Mouse (Mus musculus) CH12.LX (cell line): ENCODE results near the gene Tsnaxip1. TPM values are rescaled to one million over a fixed set of nuclear protein-coding genes. Genes with fewer than 3 reads are reported as not detected.

Source experiments
- DNase-seq: peaks from one replicate; pipeline ENCODE4 v3.0.0-alpha.2; 2013; ENCODE audit errors: extremely low read depth
- H3K27ac ChIP-seq: 2 replicates; pipeline ENCODE4 v1.5.1; 2012; ENCODE audit warnings: low read depth, mild to moderate bottlenecking, control low read depth, moderate library complexity; ENCODE audit not compliant: insufficient read depth
- H3K27me3 ChIP-seq: replicated peaks from 2 replicates; pipeline ENCODE3; 2012; ENCODE audit warnings: inconsistent platforms
- H3K36me3 ChIP-seq, 2 experiments: replicated peaks in 1 of 2; 2 replicates each; pipeline versions ENCODE3 to v1.6.1; 2012; ENCODE audit warnings: inconsistent platforms in 1 of 2, low read length in 1 of 2, mild to moderate bottlenecking in 1 of 2, mixed read lengths in 1 of 2, moderate library complexity in 1 of 2; ENCODE audit not compliant: control insufficient read depth in 1 of 2, insufficient read depth in 1 of 2
- H3K4me1 ChIP-seq, 2 experiments: 2 replicates each; pipeline ENCODE4 v1.6.1; 2012; ENCODE audit warnings: inconsistent platforms in 1 of 2, moderate library complexity in 1 of 2; ENCODE audit not compliant: insufficient read depth in 2 of 2, control insufficient read depth in 1 of 2
- H3K4me2 ChIP-seq: 2 replicates; pipeline ENCODE4 v1.6.1; 2012; ENCODE audit warnings: low read depth, mild to moderate bottlenecking, control low read depth; ENCODE audit not compliant: poor library complexity, insufficient read depth, severe bottlenecking
- H3K4me3 ChIP-seq, 3 experiments: fragments of 150-350 bp in 1 of 3; sonication (generic) in 1 of 3; replicated peaks in 1 of 3; 2 replicates each; pipeline versions ENCODE3 to v1.5.1; 2011 to 2012; ENCODE audit warnings: low read depth in 2 of 3, low read length in 2 of 3, mild to moderate bottlenecking in 2 of 3, moderate library complexity in 2 of 3, control low read depth in 1 of 3, improper control_type of control experiment in 1 of 3, inconsistent platforms in 1 of 3, mixed read lengths in 1 of 3; ENCODE audit not compliant: poor library complexity in 1 of 3
- H3K79me2 ChIP-seq: replicated peaks from 2 replicates; pipeline ENCODE4 v1.6.1; 2012; ENCODE audit warnings: mild to moderate bottlenecking, moderate library complexity; ENCODE audit not compliant: control insufficient read depth, poor library complexity, insufficient read depth, severe bottlenecking; ENCODE audit errors: extremely low read depth
- H3K9ac ChIP-seq: 2 replicates; pipeline ENCODE4 v1.6.1; 2012; ENCODE audit warnings: low read depth, mild to moderate bottlenecking, control low read depth, moderate library complexity; ENCODE audit not compliant: insufficient read depth
- H3K9me3 ChIP-seq: replicated peaks from 2 replicates; pipeline ENCODE3; 2012; ENCODE audit warnings: low read length, inconsistent platforms, mixed read lengths
- BHLHE40 ChIP-seq: IDR thresholded peaks from 2 replicates; pipeline ENCODE4 v1.6.1; 2011; ENCODE audit warnings: mild to moderate bottlenecking, low read depth, low read length, improper control_type of control experiment
- CHD1 ChIP-seq: IDR thresholded peaks from 2 replicates; pipeline ENCODE4 v1.6.1; 2012; ENCODE audit warnings: low read depth, low read length, improper control_type of control experiment, inconsistent platforms
- CHD2 ChIP-seq: IDR thresholded peaks from 2 replicates; pipeline ENCODE4 v1.6.1; 2011; ENCODE audit warnings: low read length, improper control_type of control experiment
- CTCF ChIP-seq, 2 experiments: IDR thresholded peaks in 1 of 2; conservative IDR thresholded peaks in 1 of 2; 2 replicates each; pipeline ENCODE4 v1.5.1; 2011 to 2012; ENCODE audit warnings: low read depth in 2 of 2, low read length in 2 of 2, improper control_type of control experiment in 1 of 2, inconsistent platforms in 1 of 2, mild to moderate bottlenecking in 1 of 2, moderate library complexity in 1 of 2
- ELF1 ChIP-seq: IDR thresholded peaks from 2 replicates; pipeline ENCODE4 v1.6.1; 2014; ENCODE audit warnings: low read depth, mild to moderate bottlenecking, inconsistent platforms, low read length, improper control_type of control experiment
- ETS1 ChIP-seq: conservative IDR thresholded peaks from 2 replicates; pipeline ENCODE4 v1.6.1; 2012; ENCODE audit warnings: low read depth, mild to moderate bottlenecking, inconsistent platforms, low read length, improper control_type of control experiment, moderate library complexity
- HCFC1 ChIP-seq: IDR thresholded peaks from 2 replicates; pipeline ENCODE4 v1.6.1; 2012; ENCODE audit warnings: low read depth, mild to moderate bottlenecking, inconsistent platforms, low read length, improper control_type of control experiment
- IRF4 ChIP-seq: IDR thresholded peaks from 2 replicates; pipeline ENCODE4 v1.6.1; 2014; ENCODE audit warnings: low read depth, mild to moderate bottlenecking, inconsistent platforms, low read length, improper control_type of control experiment
- JUN ChIP-seq: IDR thresholded peaks from 2 replicates; pipeline ENCODE4 v1.6.1; 2011; ENCODE audit warnings: low read depth, mild to moderate bottlenecking, low read length, improper control_type of control experiment, moderate library complexity; ENCODE audit not compliant: insufficient read depth
- KAT2A ChIP-seq: IDR thresholded peaks from 2 replicates; pipeline ENCODE4 v1.6.1; 2012; ENCODE audit warnings: low read length, improper control_type of control experiment, inconsistent platforms; ENCODE audit not compliant: insufficient replicate concordance
- MAZ ChIP-seq: IDR thresholded peaks from 2 replicates; pipeline ENCODE4 v1.6.1; 2012; ENCODE audit warnings: low read depth, mild to moderate bottlenecking, inconsistent platforms, low read length, improper control_type of control experiment, moderate library complexity
- MXI1 ChIP-seq: IDR thresholded peaks from 2 replicates; pipeline ENCODE4 v1.6.1; 2011; ENCODE audit warnings: mild to moderate bottlenecking, low read depth, low read length, improper control_type of control experiment
- MYC ChIP-seq: IDR thresholded peaks from 2 replicates; pipeline ENCODE4 v1.6.1; 2011; ENCODE audit warnings: low read depth, mild to moderate bottlenecking, improper control_type of control experiment, low read length
- NELFE ChIP-seq: IDR thresholded peaks from 2 replicates; pipeline ENCODE4 v1.6.1; 2011; ENCODE audit warnings: low read depth, low read length, improper control_type of control experiment
- POLR2A ChIP-seq: IDR thresholded peaks from 2 replicates; pipeline ENCODE4 v1.6.1; 2011; ENCODE audit warnings: low read depth, mild to moderate bottlenecking, improper control_type of control experiment, low read length
- RAD21 ChIP-seq: IDR thresholded peaks from 2 replicates; pipeline ENCODE4 v1.6.1; 2011; ENCODE audit warnings: low read depth, mild to moderate bottlenecking, low read length, improper control_type of control experiment, moderate library complexity
- RCOR1 ChIP-seq: conservative IDR thresholded peaks from 2 replicates; pipeline ENCODE4 v1.6.1; 2012; ENCODE audit warnings: low read depth, mild to moderate bottlenecking, inconsistent platforms, low read length, improper control_type of control experiment
- SIN3A ChIP-seq: IDR thresholded peaks from 2 replicates; pipeline ENCODE4 v1.6.1; 2012; ENCODE audit warnings: low read length, improper control_type of control experiment, inconsistent platforms
- TBP ChIP-seq: conservative IDR thresholded peaks from 2 replicates; pipeline ENCODE4 v1.6.1; 2011; ENCODE audit warnings: low read depth, low read length, improper control_type of control experiment
- UBTF ChIP-seq: IDR thresholded peaks from 2 replicates; pipeline ENCODE4 v1.6.1; 2012; ENCODE audit warnings: low read depth, mild to moderate bottlenecking, inconsistent platforms, low read length, improper control_type of control experiment, moderate library complexity
- USF2 ChIP-seq: conservative IDR thresholded peaks from 2 replicates; pipeline ENCODE4 v1.6.1; 2011; ENCODE audit warnings: low read depth, low read length, improper control_type of control experiment
- ZMIZ1 ChIP-seq: IDR thresholded peaks from 2 replicates; pipeline ENCODE4 v1.6.1; 2012; ENCODE audit warnings: low read depth, mild to moderate bottlenecking, inconsistent platforms, low read length, improper control_type of control experiment
- ZNF384 ChIP-seq: IDR thresholded peaks from 2 replicates; pipeline ENCODE4 v1.6.1; 2012; ENCODE audit warnings: low read depth, low read length, improper control_type of control experiment, inconsistent platforms
- dilution Hi-C: fragments of 300-500 bp; cut with MboI; formaldehyde crosslinking; loops from 2 replicates; pipeline ENCODE4 v1.14.3; 2020; ENCODE audit warnings: low sequenced_read_pairs; ENCODE audit not compliant: extremely low pct_unique_long_range_greater_than_20kb, extremely low pct_ligation_motif_present
- in situ Hi-C: fragments of 300-500 bp; cut with MboI; formaldehyde crosslinking; loops from 3 replicates; pipeline ENCODE4 v1.14.3; 2019; ENCODE audit warnings: low sequenced_read_pairs, low pct_ligation_motif_present, low pct_unique_long_range_greater_than_20kb, mixed read lengths
- polyA plus RNA-seq: library from polyadenylated mRNA; unstranded; fragments of >175 nt; gene quantifications from 2 replicates; pipeline ENCODE4 v1.2.1, GENCODE M21; 2012; ENCODE audit warnings: low read depth; ENCODE audit not compliant: insufficient read length
- total RNA-seq, 2 experiments: library from RNA; depleted of rRNA; stranded (reverse); fragments of 300-350 nt in 1 of 2; fragments of >200 nt in 1 of 2; gene quantifications; 2 replicates each; pipeline ENCODE4 v1.2.3; 2012 to 2014

Tsnaxip1 gene
- total and polyA plus RNA-seq, 3 experiments = 0.13 to 0.50 (median 0.13) TPM

DNA sequence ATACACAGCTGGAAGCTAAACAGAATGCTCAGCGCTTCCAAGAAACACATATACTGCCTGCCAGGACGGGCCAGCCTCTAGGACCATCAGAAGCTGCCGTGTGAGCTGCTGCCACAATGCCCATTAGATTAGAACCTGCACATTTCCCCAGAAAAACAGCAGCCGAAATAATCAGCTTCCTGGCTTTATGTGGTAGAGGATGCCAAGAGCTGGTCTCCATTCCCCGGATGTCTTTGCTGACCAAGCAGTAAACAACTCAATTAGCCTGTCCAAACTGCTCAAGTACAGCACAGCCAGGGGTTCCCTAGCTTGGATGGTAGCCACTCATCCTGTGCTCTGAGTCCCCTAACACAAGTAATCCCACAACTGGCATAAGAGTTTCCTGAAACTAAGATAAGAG, 19.8 kb upstream of the Tsnaxip1 start:
- Histone ChIP-seq H3K9me3 (no peaks in the 10 kb centered on the region), H3K4me3 (no peak overlapping the region), H3K79me2 (peaks cover 20% of the 10 kb centered on the region), H3K9ac (no peak overlapping the region), H3K4me1 (peaks cover 15 to 63% of the 10 kb centered on the region in 2 experiments), H3K36me3 (peaks cover 0 to 47% of the 10 kb centered on the region in 2 experiments), H3K27ac (no peak overlapping the region), H3K27me3 (no peaks in the 10 kb centered on the region), H3K4me2 (no peak overlapping the region)
- TF ChIP-seq POLR2A (no peak), MAZ (no peak), ETS1 (no peak), UBTF (no peak), USF2 (no peak), KAT2A (no peak), ZMIZ1 (no peak), CTCF (conservative IDR thresholded peaks at IDR 0.05 in 1 of 2, IDR thresholded peaks at IDR 0.05 in 1 of 2; ENCODE audit: low read depth in 2 of 2, low read length in 2 of 2) (no peak), HCFC1 (no peak), MXI1 (no peak), SIN3A (no peak), ELF1 (no peak), RAD21 (no peak), BHLHE40 (no peak), CHD1 (no peak), RCOR1 (no peak), CHD2 (no peak), NELFE (no peak), ZNF384 (no peak)
- dilution Hi-C loops = no loop called here
- in situ Hi-C loops = no loop called here
- no peak for DNase-seq

GRCm38 (mm10) chr8:105808480-105808879, 19.1 kb upstream of the Tsnaxip1 start:
- Histone ChIP-seq H3K9ac (no peak overlapping the region), H3K27ac (no peak overlapping the region), H3K79me2 (peaks cover 20% of the 10 kb centered on the region), H3K4me3 (no peak overlapping the region), H3K9me3 (no peaks in the 10 kb centered on the region), H3K36me3 (peaks cover 0 to 51% of the 10 kb centered on the region in 2 experiments), H3K4me2 (no peak overlapping the region), H3K27me3 (no peaks in the 10 kb centered on the region), H3K4me1 (peaks cover 15 to 63% of the 10 kb centered on the region in 2 experiments)
- dilution Hi-C loops (no loop called here), in situ Hi-C loops (no loop called here)
- TF ChIP-seq POLR2A (no peak), JUN (no peak), SIN3A (no peak), MXI1 (no peak), MAZ (no peak), RAD21 (no peak), RCOR1 (no peak), TBP (no peak), MYC (no peak), IRF4 (no peak), CHD2 (no peak)
- no peak for DNase-seq
